Mouse (Mus musculus) adrenal gland, postnatal 10 days (tissue): ENCODE measurements around the gene B4gat1. TPM values are rescaled to one million over a fixed set of nuclear protein-coding genes. Genes with fewer than 3 reads are reported as not detected.
A peak's percentile ranks its signal among the peaks of the same experiment; 100 is the strongest.
"Not testable (repeated sequence)": the region's sequence is repeated elsewhere in the genome, so short reads cannot be mapped to it uniquely, and the experiment has no call there.

Source experiments
- DNase-seq: peaks from one replicate; pipeline ENCODE4 v3.0.0; 2021; ENCODE audit warnings: mixed read lengths
- long read RNA-seq, 2 experiments: library from polyadenylated mRNA; stranded (forward); transcript quantifications; one replicate each; pipeline ENCODE4 v2.0.0; 2021
- total RNA-seq, 2 experiments: library from RNA; stranded (reverse); gene quantifications; 2 replicates each; pipeline ENCODE4 v1.2.3; 2021

Gene B4gat1
- total RNA-seq = 10 to 100 TPM; 28.7 to 35.7 TPM
- long read RNA-seq, experiment 1, transcript B4gat1-201 (2 exons, 2,032 nt) = major isoform, 95 of 98 reads
- long read RNA-seq, experiment 1, partial matches to known transcripts = 0 of 98 reads
- long read RNA-seq, experiment 1, other reads (novel, unspliced or antisense) = 0 of 98 reads
- long read RNA-seq, experiment 2, transcript B4gat1-202 (1 exons, 2,224 nt) = minor isoform, 6 of 50 reads
- long read RNA-seq, experiment 2, transcript B4gat1-201 (2 exons, 2,032 nt) = major isoform, 43 of 50 reads
- long read RNA-seq, experiment 2, partial matches to known transcripts = 0 of 50 reads
- long read RNA-seq, experiment 2, other reads (novel, unspliced or antisense) = 1 of 50 reads

DNA sequence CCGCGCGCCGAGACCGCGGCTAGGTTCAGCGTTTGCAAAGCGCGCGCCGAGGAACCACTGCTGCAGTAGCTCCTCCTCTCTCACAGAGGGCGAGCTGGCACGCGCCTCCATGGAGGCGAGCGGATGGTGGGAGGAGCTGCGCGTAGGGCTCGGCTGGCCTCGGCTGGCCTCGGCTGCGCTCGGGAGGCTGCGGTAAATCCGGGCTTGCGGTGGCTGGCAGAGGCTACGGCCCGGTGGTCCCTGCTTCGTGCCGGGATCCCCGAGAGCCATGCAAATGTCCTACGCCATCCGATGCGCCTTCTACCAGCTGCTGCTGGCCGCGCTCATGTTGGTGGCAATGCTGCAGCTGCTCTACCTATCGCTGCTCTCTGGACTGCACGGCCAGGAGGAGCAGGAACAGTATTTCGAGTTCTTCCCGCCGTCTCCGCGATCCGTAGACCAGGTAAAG, at the start of gene B4gat1, which contains the start of gene AC124502.3:
TSS of gene B4gat1 (plus strand) at position 118 of the 448 bp plus-strand sequence.
TSS of gene AC124502.3 (plus strand) at position 183 of the 448 bp plus-strand sequence.
- peak; percentile 93 for DNase-seq

DNA sequence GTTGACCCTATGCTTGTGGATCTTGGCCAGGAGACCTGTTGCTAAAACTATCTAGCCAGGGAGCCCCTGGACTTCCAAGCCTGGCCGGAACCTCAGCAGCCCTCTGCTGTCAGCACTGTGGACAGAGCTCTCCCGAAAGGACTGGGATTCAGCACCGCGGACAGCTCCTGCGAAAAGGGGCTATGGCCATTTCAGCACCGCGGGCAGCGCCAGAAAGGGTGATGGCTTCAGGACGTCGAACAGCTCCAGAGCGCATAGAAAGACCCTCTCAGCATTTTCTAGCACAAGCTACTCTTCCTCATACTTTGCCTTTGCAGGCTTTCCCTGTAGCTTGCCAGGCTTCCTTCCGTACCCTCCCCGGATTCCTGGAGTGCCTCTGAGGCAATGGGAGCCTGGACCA, 49.6 kb upstream of the B4gat1 start:
- DNase-seq = peak; percentile 97

DNA sequence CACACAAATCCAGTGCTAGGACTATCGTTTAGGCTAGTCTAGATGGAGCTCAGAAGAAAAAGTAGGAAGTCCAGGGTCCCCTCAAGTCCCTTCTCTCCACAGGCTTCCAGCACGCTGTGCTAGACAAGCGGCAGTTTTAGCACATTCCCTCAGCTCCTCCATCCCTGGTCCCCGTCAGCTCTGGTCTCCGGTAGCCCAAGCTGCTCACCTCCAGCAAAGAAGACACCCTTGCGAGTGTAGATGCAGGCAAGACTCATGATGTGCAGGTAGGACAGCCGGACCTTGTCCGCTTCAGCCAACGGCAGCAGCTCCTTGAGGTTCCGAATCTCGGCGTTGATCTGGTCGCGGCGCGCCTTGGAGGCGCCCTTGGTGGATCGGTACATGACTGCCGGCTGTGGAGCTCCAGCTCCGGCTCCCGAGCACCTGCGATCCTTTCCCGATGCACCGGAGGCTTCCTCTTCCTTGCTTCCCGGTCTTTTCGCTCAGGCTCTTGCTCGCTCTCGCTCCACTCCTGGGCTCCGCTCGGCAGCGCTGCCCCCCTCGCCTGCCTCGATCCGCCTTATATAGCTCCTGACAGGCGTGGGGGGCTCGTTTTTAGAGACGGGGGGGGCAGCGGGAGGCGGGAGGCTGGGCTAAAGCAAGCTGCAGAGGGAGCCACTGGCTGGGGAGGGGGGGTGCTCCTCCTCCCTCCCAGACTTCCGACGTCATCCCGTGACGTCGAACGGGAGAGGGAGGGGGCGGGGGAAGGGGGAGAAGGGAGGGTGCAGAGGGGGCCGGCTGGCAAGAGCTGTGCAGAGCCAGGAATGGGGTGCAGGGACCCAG, 49.0 kb upstream of the B4gat1 start:
- no peak for DNase-seq

DNA sequence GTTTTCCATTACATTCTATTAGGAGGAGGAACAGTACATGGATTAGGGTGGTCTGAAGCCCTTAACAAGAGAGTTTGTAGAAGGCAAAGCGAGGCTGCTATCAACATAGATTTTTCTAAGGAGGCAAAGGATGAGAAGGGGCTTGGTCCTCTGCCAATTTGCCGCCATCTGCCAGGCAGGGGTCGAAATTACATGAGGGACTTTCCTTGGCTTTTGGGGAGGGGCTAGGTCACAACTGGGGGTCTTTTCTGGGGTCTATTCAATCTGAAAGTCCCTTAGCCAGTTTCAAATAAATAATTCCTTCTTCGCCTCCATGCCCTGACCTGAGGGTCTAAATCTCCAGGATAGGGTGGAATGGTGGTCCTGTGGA, 48.4 kb upstream of the B4gat1 start, which contains the start of gene Npas4:
TSS of gene Npas4 (minus strand) at position 61 of the 370 bp plus-strand sequence.
- DNase-seq = no peak

DNA sequence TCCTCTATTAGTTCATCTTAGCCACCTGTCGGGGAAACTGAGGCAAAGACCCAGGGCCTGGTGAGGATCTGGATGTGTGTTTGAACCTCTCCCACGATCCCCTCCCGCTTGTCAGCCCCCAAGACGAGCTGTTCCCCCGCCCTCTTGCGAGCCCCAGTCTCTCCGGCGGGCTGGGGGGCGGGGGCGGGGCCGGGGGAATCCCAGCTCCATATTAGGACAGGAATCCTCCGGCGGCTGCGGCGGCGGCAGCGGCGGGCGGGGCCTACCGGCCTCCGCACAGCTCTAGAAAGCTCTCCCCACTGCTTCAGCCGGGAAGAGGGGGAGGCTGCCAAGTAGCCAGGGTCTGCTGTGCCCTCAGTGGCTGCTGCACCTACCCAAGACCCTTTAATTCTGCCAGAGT, 47.9 kb upstream of the B4gat1 start:
- no peak for DNase-seq

DNA sequence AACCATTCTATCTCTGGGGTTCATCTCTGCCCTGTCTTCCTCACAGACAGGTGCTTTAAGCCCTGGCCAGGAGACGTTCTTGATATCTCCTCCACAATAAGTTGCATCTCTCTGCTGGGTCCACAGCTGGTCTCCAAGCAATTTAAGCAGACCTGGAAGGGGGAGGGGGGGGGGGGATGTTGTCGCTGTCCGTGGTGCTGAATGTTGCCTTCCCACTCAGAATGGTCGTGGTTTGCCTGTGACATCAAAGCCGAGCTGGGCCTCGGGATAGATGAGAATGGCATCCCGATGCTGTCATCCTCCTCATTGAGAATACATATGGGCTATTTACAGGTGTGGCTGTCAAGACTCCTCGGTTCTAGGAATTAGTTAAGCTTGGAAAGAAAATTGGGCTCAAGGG, 46.3 kb upstream of the B4gat1 start:
- no peak for DNase-seq

DNA sequence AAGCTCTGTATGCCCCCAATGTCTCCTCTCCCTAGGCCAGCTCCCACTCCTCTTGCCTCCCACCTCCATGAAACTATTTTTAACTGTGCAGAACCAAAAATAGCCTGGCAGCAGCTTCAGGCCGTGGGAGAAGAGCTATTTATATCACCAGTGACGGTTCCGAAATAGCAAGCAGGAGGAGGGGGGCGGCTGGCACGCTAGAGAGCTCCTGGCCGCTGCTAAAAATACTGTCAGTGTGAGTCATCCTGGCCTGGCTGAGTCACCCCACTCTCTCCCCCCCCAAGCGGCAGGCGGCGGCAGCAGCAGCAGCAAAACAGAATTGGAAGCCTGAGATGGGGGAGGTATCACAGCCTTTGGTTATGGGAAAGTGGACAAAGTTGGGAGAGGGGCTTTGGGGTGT, 45.7 kb upstream of the B4gat1 start:
- peak; percentile 84 for DNase-seq

DNA sequence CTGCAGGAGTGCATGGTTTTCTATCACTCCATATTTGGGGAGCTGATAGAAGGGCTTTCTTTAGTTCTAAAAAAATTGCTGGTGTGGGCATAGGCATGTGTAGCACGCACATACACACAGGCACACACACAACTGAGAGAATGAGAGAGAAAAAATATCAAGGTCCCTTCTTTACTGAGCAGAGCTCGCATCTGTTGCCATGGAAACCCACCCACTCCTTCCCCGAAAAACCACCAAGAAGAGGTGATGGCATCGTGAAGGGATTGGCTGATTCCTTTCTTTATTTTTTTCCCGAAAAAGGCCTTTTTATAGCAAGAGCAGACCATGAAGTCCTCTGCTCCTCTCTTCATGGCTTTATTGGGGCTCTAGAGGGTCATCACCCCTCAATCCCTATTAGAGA, 44.6 kb upstream of the B4gat1 start:
- DNase-seq = no peak

DNA sequence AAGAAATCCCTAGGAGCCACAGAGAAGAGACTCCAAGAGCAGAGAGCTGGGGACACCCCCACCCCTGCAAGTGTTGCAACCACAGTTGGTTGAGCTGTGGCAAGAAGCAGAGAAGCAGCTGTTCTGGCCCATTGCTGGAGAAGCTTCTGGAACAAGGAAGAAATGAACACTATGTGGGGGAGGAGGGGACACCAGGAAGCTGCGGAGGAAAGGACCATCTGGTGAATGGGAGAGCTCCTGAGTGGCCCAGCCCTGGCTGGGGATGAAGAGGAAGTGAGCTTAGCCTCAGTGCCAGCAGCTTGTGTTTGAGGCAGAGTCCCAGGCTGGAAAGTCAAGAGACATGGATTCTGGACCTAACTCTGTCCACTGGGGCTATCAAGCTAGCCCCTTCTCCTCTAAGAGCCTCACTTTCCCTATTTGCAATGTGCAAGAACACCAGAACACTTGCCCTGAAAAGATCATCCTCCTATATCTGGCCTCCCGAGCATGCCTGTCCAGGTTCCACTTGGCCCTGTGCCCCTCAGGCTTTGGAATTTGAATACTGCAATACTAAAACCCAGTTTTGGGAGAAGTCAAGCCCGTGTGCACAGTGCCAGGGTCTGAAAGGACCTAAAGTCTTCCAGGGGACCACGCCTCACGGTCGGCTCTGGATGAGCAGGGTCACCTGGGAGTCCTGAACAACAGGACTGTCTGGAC, 39.0 kb upstream of the B4gat1 start:
- DNase-seq = no peak

DNA sequence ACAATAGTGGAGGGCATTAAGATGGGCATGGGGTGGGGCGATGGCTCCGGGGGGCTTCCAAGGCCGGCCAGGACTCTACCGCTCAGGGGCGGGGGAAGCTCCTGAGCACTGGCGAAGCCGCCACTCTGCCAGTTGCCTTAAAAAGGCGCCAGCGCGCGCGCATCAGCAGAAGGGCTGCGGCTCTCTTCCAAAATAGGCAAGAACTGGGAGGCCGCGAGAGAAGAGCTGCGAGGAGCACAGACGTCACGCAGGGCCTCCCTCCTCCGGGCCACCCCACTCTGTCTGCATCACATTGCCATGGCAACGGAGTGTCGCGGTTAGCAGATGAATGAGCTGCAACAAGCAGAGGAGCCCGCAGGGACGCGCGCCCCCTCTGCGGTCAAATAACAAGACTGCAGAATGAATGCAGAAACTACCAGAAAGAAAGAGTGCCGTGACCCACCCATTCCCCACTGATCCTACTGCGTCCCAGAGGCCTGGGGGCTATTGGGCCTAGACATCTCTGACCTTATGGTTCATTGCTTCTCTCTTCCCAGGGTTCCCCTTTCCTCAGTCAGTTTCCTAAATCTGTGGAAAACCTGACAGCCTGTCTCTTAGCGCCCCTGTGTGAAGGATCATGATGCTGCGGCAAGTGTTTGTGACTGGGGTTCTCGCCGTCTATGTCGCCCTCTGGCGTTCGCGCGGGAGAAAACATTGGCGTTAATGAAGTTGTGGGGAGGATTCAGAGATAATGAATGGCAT, 36.8 kb upstream of the B4gat1 start:
- peak; percentile 86 for DNase-seq

DNA sequence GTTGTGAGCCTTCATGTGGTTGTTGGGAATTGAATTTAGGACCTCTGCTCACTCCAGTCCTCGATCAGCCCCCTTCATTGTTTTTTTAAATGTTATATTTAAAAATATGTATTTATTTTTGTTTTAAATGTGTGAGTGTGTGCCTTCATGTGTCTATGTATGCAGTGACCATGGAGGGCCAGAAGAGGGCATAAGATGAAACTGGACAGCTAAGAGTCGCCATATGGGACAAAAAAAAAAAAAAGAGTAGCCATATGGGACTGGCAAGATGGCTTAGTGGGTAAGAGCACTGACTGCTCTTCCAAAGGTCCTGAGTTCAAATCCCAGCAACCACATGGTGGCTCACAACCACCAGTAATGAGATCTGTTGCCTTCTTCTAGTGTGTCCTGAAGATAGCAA, 35.0 kb upstream of the B4gat1 start:
- not testable (repeated sequence) for DNase-seq

DNA sequence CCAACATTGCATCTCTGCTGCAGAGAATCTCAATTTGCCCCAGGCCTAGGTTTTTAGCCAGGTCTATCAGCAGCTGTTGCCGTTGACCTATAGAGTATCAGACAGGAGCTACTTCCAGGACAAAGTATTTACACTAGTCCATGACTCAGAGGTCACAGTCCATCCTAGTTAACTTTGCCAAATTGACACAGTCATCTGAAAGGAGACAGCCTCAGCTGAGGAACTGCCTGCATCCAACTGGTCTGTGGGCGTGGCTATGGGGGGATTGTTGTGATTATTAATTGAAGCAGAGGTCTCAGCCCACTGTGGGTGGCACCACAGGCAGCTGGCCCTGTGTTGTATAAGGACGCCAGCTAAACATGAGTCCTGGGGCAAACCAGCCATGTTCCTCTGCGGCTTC, 33.7 kb upstream of the B4gat1 start:
- no peak for DNase-seq

DNA sequence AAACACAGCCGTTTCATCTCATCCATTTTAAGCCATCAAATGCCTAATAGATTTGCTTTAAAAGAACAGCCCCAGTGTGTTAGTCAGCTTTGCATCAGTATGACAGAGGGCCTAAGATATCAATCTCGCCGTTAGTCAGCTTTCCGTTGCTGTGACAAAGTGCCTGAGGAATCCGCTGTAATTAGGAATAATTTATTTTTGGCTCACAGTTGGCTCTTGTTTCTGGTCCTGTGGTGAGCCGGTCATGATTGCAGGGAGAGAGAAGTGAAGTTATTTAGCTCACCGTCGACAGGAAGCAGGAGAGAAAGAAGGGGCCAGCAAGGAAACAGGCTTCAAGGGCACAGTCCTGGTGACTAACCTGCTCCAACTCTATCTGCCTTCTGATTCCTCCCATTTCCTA, 25.5 kb upstream of the B4gat1 start:
- DNase-seq = no peak

DNA sequence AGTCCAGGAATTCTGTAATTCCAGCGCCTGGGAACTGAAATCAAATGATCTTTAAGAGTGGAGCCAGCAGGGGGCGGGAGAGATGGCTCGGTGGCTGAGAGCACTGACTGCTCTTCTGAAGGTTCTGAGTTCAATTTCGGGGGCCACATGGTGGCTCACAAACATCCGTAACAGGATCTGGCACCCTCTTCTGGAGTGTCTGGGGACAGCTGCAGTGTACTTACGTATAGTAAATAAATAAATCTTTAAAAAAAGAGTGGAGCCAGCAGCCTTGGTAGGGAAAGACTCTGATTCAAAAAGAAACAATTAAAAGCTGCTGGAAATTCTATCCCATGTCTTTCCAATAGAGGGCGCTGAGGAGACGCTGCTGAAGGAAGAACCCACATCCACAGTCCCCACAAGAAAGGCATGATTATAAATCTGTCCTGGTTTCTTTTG, 23.6 kb upstream of the B4gat1 start:
- peak; percentile 32 for DNase-seq

DNA sequence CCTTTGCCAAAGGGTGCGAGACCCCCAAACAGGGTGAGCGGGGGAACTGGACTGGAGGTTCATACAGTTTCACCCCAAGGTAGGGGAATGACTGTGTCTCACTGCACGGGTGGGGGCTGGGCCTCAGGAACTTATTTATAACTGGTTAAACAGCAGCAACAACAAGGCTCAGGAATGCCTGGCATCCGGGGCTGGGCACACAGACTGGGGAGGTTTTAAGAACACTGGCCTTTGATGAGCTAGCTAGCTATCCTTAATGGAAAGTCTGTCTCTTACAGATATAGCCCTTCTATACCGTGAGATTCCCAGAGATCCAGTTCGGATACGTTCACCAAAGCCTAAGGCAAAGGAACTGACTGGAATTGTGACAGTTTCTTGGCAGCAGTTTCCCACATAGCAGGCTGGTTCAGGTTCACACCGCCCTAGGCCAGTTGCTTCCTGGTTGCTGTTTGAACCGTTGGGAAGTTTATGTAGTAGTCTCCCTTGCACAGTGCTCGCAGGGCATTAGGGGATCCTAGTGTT, 22.3 kb upstream of the B4gat1 start:
- peak; percentile 12 for DNase-seq

DNA sequence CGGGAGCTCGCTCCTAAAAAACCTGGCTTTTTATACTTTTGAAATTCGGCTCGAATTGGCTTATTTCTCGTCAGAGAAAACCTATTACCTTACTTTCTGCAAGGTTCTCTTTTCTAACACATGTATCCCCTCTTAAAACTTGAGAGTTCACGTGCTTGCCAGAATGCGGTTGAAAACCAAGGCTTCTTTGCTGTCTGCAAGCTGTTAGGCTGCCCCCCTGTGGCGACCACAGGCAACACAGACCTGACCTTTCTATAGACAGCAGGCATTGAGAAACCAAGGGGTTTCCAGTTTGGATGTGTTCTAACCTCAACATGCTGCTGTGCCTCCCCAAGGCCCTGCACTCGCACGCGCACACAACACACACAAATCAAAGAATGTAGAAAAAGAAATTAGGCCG, 21.8 kb upstream of the B4gat1 start:
- peak; percentile 80 for DNase-seq

DNA sequence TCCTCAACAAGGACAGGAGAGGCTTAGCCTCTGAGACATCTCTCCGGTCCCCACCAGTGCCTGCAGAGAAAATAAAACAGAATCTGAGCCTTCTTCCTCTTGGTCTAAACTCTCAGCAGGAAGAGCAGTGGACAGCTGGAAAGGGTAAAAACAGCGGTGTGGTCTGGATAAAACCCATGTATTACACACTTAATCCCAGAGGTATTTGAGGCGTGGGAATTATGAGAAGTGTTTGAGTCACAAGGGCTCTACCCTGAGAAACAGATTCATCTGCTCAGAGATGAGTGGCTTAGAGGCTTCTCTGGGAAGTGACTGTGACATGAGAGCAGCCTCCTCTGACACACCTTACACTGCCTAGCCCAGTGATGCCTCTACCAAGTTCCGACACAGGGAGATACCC, 21.0 kb upstream of the B4gat1 start:
- no peak for DNase-seq

DNA sequence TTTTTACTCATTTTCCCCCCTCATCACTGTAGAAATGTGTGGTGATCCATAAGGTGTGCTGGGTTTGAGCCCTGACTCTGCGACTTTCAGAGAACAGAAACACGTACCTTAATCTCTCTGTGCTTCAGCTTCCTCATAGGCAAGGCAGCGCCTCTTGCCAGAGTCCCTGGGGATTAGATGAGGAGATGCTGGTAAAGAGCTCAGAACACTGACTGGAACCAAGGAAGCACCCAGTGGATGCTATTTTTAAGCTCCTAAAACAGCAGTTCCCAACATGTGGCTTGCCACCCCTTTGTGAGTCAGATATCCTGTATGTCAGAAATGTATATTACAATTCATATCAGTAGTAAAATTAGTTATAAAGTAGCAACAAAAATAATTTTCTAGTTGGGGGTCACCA, 20.4 kb upstream of the B4gat1 start:
- no peak for DNase-seq

DNA sequence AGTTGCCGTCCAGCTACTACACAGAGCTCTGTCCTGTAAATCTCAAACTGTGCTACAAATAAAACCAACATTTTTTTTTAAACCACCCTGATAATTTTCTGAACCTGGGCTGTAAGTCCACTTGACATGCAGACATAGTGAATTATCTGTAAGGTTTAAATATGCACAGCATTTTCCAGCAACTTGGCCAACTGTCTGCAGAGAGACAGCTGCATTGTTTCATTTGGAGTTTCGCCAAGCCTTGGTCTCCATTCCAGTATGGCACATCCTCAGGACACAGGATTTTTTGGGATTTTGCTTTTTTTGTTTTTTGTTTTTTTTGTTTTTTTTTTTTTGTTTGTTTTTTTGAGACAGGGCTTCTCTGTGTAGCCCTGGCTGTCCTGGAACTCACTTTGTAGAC, 17.2 kb upstream of the B4gat1 start:
- no peak for DNase-seq

DNA sequence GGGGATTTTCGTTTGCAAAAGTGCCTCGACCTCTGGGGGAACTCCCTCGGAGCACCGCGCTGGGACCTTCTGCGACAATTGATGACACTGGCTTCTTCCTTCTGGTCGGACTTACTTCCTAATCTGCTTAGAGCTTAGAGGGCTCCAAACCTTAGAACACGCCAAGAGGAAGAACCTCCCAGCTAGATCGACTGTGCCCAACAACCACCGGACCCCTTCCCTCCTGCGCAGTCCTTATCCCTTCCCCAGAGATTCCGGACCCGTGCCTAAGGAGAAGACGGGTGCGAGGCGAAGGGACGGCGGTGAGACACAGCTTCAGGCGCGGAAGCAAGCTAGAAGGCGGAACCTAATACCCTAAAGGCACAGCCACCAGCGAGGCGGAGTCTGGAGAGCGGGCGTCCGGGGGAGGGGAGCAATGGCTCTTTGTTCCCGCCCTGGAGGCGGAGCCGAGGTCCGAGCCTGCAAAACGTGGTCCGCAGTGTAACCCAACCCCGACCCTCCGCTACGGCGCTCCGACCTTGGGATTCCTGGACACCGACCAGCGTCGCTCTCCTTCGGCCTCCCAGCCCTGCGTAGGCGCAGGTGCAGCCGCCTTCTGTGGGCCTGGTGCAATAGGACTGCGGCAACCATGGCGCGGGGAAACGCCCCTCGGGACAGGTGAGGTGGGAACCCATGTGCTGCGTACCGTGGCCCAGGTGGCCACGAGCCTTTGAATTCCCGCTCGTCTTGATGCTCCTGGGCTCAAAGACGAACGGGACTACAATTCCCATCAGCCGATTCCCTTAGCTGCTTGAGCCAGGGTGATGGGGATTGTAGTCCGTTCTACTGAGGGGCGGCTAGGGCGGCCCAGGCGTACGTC, 14.8 kb upstream of the B4gat1 start, which contains the start of gene Slc29a2:
TSS of gene Slc29a2 (plus strand) at position 240 of the 859 bp plus-strand sequence.
- DNase-seq = peak; percentile 95

DNA sequence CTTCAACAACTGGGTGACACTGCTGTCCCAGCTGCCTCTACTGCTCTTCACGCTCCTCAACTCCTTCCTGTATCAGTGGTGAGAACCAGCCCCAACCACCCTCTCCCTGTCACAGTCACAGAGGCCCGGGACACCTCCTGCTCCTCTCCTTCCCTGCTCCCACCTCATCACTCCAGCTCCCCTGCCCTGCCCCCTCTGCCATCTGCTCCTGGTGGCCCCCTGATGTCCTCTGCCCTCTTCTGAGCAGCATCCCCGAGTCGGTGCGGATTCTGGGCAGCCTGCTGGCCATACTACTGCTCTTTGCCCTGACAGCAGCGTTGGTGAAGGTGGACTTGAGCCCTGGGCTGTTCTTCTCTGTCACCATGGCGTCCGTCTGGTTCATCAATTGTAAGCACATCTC, 12.5 kb upstream of the B4gat1 start:
- DNase-seq = no peak
